Mouse (Mus musculus) forebrain, embryonic 10.5 days (tissue): ENCODE results near the gene Ptprcap. TPM values are rescaled to one million over a fixed set of nuclear protein-coding genes. Genes with fewer than 3 reads are reported as not detected.
A peak's percentile ranks its signal among the peaks of the same experiment; 100 is the strongest.

ENCODE experiments used
- DNase-seq: peaks from one replicate; pipeline ENCODE4 v3.0.0-alpha.2; 2017; ENCODE audit warnings: low spot score; ENCODE audit errors: extremely low spot score
- H3K27ac ChIP-seq: fragments of 300-500 bp; sonication (generic); 2 replicates; pipeline ENCODE4 v1.5.1; 2016; ENCODE audit warnings: mild to moderate bottlenecking
- H3K27me3 ChIP-seq: fragments of 300-500 bp; sonication (generic); 2 replicates; pipeline ENCODE4 v1.6.1; 2016; ENCODE audit warnings: mild to moderate bottlenecking; ENCODE audit not compliant: poor library complexity, severe bottlenecking
- H3K36me3 ChIP-seq: fragments of 300-500 bp; sonication (generic); replicated peaks from 2 replicates; pipeline ENCODE4 v1.6.1; 2016; ENCODE audit warnings: mild to moderate bottlenecking, moderate library complexity
- H3K4me1 ChIP-seq: fragments of 300-500 bp; sonication (generic); 2 replicates; pipeline ENCODE4 v1.6.1; 2016
- H3K4me3 ChIP-seq: fragments of 300-500 bp; sonication (generic); 2 replicates; pipeline ENCODE4 v1.5.1; 2016; ENCODE audit warnings: mild to moderate bottlenecking, moderate library complexity
- H3K9me3 ChIP-seq: fragments of 300-500 bp; sonication (generic); 2 replicates; pipeline ENCODE4 v1.6.1; 2016; ENCODE audit warnings: mild to moderate bottlenecking, moderate library complexity
- WGBS: fragments of 180-500 bp; shearing (Covaris S2); methylation state at CpG from one replicate; pipeline ENCODE4 v1.1.7; 2016; 5-methylcytosine and 5-hydroxymethylcytosine counted together
- polyA plus RNA-seq: library from polyadenylated mRNA; unstranded; fragments of >200 nt; fragmentation: Nextera tagmentation; extraction: Ambion mirVana; gene quantifications from 2 replicates; pipeline ENCODE4 v1.2.1, GENCODE M21; 2016

The Ptprcap gene
- polyA plus RNA-seq, 1 experiment from 2014 or later = not detected

DNA sequence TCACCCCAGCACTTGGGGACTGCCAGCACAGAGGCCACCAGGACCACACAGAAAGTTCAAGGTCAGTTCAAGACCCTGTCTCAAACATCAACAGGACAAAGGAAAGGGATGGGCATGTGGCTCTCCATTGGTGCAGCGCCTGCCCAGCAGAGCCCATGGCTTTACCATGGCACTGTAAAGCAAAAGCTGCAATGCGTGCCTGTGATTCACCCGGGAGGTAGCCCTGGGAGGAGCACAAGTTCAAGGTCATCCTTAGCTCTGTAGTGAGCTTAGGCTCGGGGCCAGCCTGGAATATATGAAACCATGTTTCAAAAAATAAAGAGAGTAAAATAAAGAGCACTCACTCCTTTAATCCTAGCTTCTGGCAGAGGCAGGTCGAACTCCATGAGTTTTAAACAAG is 1.5 kb upstream of the Ptprcap start:
- Histone ChIP-seq H3K9me3 (no peaks in the 10 kb centered on the region), H3K36me3 (peaks cover 62% of the 10 kb centered on the region), H3K4me3 (no peak overlapping the region), H3K27me3 (no peaks in the 10 kb centered on the region), H3K4me1 (peaks cover 51% of the 10 kb centered on the region), H3K27ac (no peak overlapping the region)
- DNase-seq = no peak
- WGBS = 90% methylated on average over 5 of the region's 5 CpGs

DNA sequence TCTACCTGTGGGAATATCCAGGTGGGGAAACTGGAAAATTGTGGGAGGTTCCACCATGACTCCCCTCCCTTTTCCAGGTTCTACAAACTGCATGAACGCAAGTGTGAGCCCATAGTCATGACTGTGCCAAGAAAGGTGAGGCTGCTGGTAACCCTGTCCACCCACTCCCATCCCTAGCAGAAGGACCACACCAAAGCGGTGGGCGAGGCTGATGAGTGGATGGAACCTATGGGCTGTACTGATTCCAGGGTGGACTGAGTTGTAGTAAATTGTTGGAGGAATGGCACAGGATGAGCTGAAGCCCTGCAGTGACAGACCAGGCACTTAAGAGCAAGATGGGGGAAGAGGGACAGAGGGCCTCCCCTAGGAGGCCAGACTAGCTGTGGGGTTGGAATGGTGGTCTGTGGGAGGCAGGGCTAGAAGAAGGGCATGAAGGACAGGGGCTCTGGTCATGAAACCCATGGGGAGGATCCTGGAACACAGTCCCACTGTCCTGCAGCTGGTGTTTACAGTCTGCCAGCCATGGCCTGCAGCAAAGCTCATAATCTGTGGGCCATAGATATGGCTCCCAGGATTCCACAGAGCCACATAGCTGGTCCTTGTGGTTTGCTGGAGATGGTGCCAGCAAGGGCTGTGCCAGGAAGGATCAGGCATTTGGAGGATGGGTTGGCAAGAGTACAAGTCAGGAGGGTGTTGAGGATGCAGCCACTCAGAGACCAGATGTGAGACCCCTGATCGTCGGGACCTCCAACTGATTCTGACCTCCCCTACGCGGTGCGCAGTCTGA is 766 bp upstream of the Ptprcap start:
- Histone ChIP-seq H3K4me3 (no peak overlapping the region), H3K27me3 (no peaks in the 10 kb centered on the region), H3K9me3 (no peaks in the 10 kb centered on the region), H3K36me3 (peaks cover 70% of the 10 kb centered on the region), H3K27ac (no peak overlapping the region), H3K4me1 (peaks cover 44% of the 10 kb centered on the region)
- DNase-seq = no peak
- 88% methylated on average over 8 of the region's 8 CpGs for WGBS

DNA sequence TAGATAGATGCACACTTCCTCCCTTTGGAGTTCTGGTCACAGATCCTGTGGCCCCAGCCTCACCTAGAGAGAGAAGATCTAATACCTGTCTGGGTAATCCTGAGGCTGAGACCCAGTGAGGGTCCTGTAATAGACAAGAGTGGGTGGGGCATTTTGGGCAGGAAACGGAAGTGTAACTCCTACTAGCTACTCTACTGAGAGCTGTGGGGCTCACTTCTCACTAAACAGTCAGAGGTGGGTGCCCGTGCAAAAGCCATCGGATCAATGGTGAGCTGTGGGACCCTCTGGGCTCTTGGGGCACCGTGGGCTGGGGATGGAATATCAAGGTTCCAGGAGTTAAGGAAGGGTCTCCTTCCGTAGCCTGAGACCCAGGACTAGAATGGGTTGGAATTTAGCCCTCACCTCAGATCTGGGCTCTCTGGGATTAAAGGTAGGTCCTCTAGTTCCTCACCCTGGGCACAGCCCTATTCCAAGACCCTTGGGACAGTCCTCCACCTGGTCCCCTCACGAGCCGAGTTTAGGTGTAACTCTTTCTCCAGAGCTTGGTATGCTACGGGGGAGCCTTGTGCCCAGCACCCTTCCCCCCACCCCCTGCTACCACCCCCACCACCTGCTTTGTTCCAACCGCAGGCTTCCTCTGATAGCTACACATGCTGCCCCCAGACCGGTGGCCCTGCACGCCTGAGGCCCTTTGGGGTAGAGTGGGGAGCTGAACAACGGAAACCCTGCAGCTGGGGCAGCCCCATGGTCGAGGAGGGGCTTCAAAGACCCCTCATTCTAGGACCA is 1.2 kb downstream of the Ptprcap start:
- peaks cover 90% of the 10 kb centered on the region for H3K36me3 ChIP-seq
- H3K4me1 ChIP-seq = peaks cover 26% of the 10 kb centered on the region
- H3K27ac ChIP-seq = 0 out of 2 replicates have a peak overlapping the region, but pooled peaks have one; percentile 16
- no peak for DNase-seq
- no peaks in the 10 kb centered on the region for H3K9me3 ChIP-seq
- WGBS = 86% methylated on average over 13 of the region's 13 CpGs
- no peaks in the 10 kb centered on the region for H3K27me3 ChIP-seq
- H3K4me3 ChIP-seq = no peak overlapping the region

DNA sequence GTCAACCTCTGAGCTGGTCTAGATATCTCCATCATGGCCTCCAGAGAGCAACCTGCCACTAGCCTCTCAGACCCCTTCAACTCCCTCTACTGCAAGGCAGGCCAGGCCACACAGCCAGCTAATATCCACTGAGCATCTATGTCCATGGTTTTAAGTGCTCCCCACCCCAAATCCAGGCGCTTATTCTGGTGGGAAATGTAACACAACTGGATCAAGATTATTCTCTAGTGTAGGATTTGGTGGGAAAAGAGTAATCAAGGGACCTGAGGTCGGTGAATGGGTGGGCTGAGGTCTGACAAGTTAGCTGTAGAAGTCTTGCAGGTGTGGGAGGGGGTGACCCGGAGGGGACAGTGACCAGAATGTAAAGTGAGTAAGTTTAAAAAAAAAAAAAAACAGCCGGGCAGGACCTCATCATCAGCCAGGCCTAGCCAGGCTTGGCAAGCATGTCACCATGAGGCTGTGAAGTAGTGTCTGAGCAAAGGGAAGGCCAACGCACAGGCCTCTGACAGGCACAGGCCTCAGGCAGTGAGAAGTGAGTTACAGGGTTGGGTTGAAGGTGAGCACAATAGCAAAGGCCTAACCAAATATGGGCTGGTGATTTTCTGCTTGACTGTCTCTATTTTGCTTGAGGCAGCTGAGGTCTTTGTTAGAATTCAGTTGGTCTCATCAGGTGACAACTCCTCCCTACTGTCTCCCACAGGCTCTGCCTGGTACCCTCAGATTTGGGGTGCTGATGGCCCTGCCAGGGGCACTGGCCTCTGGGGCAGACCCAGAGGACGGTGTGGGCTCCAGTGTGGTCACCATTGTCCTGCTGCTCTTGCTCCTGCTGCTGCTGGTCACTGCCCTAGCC is 2.0 kb downstream of the Ptprcap start:
- WGBS = 73% methylated on average over 6 of the region's 6 CpGs
- H3K4me3 ChIP-seq = no peak overlapping the region
- H3K4me1 ChIP-seq = peaks cover 20% of the 10 kb centered on the region
- H3K27me3 ChIP-seq = no peaks in the 10 kb centered on the region
- no peaks in the 10 kb centered on the region for H3K9me3 ChIP-seq
- DNase-seq = no peak
- H3K36me3 ChIP-seq = peaks cover 88% of the 10 kb centered on the region
- peak overlapping the region; percentile 54; the same call in 1 of the 2 replicates for H3K27ac ChIP-seq

DNA sequence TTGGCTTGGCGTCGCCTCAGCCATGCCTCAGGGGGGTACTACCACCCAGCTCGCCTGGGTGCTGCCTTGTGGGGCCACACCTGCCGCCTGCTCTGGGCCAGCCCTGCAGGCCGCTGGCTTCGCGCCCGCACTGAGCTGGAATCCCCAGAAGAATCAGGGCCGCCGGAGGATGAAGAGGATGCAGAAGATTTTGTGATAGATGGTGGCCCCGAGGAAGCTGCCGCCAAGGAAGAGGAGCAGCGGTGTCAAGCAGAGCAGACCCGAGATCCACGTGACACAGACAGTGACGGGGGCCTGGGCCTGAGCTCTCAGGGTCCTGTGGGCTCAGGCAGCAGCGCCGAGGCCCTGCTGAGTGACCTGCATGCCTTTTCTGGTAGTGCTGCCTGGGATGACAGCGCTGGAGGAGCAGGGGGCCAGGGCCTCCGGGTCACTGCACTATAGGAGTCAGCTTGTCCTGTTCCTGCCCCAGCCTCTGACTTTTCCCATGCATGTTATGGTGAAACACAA is 2.7 kb downstream of the Ptprcap start:
- Histone ChIP-seq H3K4me1 (peaks cover 20% of the 10 kb centered on the region), H3K27ac (peak overlapping the region; percentile 54; the same call in 1 of the 2 replicates), H3K36me3 (peaks cover 87% of the 10 kb centered on the region), H3K27me3 (no peaks in the 10 kb centered on the region), H3K4me3 (no peak overlapping the region), H3K9me3 (no peaks in the 10 kb centered on the region)
- WGBS = 73% methylated on average over 20 of the region's 20 CpGs
- no peak for DNase-seq

DNA sequence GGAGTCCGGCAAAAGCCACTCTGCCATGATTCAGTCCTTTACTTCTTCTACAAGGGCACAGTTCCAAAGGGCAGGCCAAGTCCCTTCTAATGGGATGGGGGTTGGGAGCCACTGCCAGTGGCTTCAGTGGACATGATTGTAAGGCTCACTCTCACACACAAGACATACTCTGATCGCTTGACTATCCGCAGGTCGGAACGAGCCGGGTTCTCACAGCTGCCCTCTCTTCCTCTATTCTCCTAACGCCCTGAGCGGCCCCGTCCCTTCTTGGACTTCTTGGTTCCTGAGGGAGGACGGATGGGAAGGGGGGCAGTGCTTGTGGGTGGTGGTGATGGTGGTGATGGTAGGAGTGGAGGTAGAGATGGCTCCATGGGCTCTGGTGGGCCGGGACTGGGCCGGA is 3.4 kb downstream of the Ptprcap start:
- H3K4me1 ChIP-seq = peaks cover 20% of the 10 kb centered on the region
- H3K9me3 ChIP-seq = no peaks in the 10 kb centered on the region
- H3K4me3 ChIP-seq = no peak overlapping the region
- 92% methylated on average over 12 of the region's 12 CpGs for WGBS
- DNase-seq = no peak
- peaks cover 87% of the 10 kb centered on the region for H3K36me3 ChIP-seq
- no peak overlapping the region for H3K27ac ChIP-seq
- no peaks in the 10 kb centered on the region for H3K27me3 ChIP-seq

DNA sequence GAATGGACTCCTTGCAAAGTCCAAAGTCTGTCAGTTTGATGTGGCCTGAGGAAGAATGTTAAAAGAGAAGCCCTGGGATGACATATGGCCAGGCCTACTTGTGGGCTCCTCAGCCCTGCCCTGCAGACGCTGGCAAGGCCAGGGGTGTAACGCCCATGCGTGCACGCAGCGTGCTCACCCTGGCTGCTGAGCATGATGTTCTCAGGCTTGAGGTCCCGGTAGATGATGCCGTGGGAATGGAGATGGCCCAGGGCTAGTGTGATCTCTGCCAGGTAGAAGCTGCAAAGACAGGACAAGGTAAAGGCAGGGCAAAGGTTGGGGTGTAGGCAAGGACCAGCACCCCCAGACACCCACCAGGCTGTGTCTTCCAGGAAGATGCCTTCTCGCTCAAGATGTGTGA is 5.6 kb downstream of the Ptprcap start:
- Histone ChIP-seq H3K4me3 (no peak overlapping the region), H3K27ac (no peak overlapping the region), H3K4me1 (peaks cover 37% of the 10 kb centered on the region), H3K27me3 (no peaks in the 10 kb centered on the region), H3K36me3 (peaks cover 68% of the 10 kb centered on the region), H3K9me3 (no peaks in the 10 kb centered on the region)
- no peak for DNase-seq
- 98% methylated on average over 8 of the region's 8 CpGs for WGBS

DNA sequence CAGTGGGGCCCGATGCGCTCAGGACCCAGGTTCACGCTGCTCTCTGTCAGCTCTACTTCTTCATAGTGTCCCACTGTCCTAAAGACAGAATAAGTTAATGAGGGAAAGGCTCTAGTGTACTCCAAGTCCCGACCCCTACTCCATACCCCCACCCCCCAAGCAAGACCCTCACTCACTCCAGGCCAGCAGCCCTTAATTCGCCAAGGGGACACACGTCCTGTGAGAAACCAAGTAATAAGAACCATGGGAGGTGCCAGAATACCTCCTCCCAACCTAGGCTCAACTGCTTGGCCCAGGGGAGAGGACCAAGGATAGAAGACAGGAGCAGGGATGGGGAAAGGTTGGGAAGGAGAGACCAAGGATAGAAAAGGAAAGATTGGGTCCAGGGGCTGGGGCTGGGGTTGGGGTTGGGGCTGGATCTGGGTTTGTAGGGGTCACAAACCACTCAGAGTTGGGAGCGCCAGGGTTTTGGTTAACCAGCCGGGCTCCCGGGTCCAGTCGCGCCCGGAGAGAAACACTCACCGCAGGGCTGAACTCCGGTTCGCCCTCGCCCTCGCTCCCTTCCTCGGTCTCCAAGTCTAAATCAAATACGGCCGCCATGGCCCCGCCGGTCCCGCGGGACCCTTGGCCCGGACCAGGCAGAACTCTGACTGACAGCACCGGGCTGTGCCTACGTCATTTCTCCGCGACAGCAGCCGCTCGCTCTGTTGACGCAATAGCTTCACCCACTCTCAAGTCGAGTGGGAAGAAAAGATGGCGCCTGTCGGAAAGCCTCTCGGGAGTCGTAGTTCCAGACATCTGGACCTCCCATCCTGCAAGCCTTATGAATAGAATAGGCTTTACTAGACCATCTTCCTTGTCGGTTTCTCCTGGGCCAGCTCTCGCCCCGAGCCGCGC is 9.5 kb downstream of the Ptprcap start, which contains the start of gene Rps6kb2:
Rps6kb2 (minus strand) TSS at position 709 of the 897 bp plus-strand sequence.
- Histone ChIP-seq H3K27ac (peak within 1 kb of the TSS; percentile 84), H3K27me3 (no peaks in the 10 kb centered on the region), H3K4me1 (peaks cover 17% of the 10 kb centered on the region), H3K4me3 (peak within 1 kb of the TSS; percentile 75), H3K36me3 (peaks cover 36% of the 10 kb centered on the region), H3K9me3 (no peaks in the 10 kb centered on the region)
- DNase-seq = peak; percentile 95
- WGBS = 6% methylated on average over 42 of the region's 42 CpGs

DNA sequence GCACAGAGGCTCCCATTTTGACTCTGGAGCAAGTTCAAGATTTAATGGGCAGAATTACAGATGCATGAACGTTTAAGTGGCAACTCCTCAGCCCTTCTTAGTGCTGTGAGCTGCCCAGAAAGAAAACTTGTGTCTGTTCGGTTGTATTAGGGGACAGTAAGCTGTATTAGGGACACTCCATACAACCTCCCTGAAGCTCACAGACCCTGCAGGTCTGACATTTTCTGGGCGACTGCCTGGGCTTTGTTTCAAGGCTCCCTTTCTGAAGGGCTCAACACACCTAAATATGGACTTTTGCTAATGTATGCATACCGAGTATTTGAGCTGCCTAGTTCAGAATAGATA is 10.1 kb downstream of the Ptprcap start:
- DNase-seq = no peak
- Histone ChIP-seq H3K27ac (peak overlapping the region; percentile 84), H3K4me3 (peak overlapping the region; percentile 75), H3K36me3 (peaks cover 29% of the 10 kb centered on the region), H3K9me3 (no peaks in the 10 kb centered on the region), H3K4me1 (peaks cover 17% of the 10 kb centered on the region), H3K27me3 (no peaks in the 10 kb centered on the region)
- 37% methylated on average over 4 of the region's 4 CpGs for WGBS

DNA sequence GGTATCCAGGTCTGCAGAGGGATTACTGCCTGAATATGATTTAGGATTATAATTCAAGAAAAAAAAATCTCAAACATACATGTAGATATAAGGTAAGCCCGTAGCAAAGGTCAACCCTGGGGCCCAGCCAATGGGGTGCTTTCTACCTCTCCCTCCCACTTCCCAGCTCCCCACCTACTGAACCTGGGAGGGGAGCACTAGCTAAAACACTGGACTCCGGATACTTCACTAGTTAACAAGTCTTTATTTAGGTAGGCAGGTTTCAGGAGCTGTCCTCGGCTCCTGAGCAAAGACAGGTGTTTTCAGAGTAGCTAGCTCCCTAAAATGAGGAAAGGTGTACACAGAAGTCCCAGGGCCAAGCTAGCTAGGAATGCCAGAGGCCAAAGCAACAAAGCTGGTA is 10.7 kb downstream of the Ptprcap start:
- 89% methylated on average over 3 of the region's 3 CpGs for WGBS
- DNase-seq = no peak
- H3K4me3 ChIP-seq = peak overlapping the region; percentile 75; the same call in 1 of the 2 replicates
- peaks cover 17% of the 10 kb centered on the region for H3K4me1 ChIP-seq
- no peaks in the 10 kb centered on the region for H3K27me3 ChIP-seq
- H3K9me3 ChIP-seq = no peaks in the 10 kb centered on the region
- no peak overlapping the region for H3K27ac ChIP-seq
- peaks cover 23% of the 10 kb centered on the region for H3K36me3 ChIP-seq

DNA sequence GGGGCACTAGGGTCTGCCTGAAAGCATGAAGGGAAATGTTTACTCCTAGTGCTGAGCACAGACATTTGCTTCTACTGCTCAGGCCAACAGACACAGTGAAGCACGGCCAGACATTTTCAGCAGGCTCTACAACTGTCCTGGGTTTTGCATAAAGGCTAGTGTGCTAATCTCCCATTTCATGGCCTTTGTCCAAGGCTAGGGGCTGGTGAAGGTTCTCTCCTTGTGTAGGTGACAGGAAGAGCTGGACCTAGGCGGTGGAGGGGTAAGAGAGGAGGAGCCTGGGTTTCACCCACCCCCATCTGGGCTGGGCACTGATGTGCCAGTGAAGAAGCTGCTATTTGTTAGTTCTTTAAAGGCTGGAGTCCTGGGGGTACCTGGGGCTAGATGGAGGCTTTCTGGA is 11.3 kb downstream of the Ptprcap start:
- 70% methylated on average over 2 of the region's 2 CpGs for WGBS
- Histone ChIP-seq H3K27ac (no peak overlapping the region), H3K27me3 (no peaks in the 10 kb centered on the region), H3K9me3 (no peaks in the 10 kb centered on the region), H3K4me3 (no peak overlapping the region), H3K36me3 (peaks cover 17% of the 10 kb centered on the region), H3K4me1 (peaks cover 21% of the 10 kb centered on the region)
- no peak for DNase-seq
